9 mouse cellular contexts compared by ENCODE assay signal in genomic region chr10:62327572-62328317, GRCm38 (mm10). TPM values are rescaled to one million over a fixed set of nuclear protein-coding genes. Genes with fewer than 3 reads are reported as not detected.
DNase-seq lines count a peak whose midpoint lies in the region; ATAC-seq and TF ChIP-seq lines count a peak whose summit lies in the region.
"Had no signal": no experiment of that assay in that cellular context is flagged by ENCODE, and none has a peak within 500 bp of the region (broad histone marks: within the 10 kb centered on the region; RNA-seq: fewer than 3 reads in every experiment).

No protein-coding gene starts in this region.

- no peak overlapping the region for H3K4me3 ChIP-seq in layer of hippocampus, adult 2 months
- H3K4me3 ChIP-seq in liver, embryonic 14.5 days (ENCODE audit: insufficient read depth in 1 of 2, low read depth in 2 of 2, low read length in 2 of 2) = peak overlapping the region; percentile 50 to 80
- H3K4me3 ChIP-seq: midbrain, embryonic 12.5 days had no signal

- H3K27ac ChIP-seq in layer of hippocampus, adult 2 months = peak overlapping the region; percentile 40; the same call in 1 of the 2 replicates
- peak overlapping the region; percentile 97 for H3K27ac ChIP-seq in liver, embryonic 14.5 days
- H3K27ac ChIP-seq: midbrain, embryonic 12.5 days had no signal

- peaks cover 53 to 81% of the 10 kb centered on the region in 2 experiments for H3K4me1 ChIP-seq in liver, embryonic 14.5 days (replicated peaks; ENCODE audit: control insufficient read depth in 2 of 2, insufficient read depth in 2 of 2, low read length in 1 of 2)

- H3K27me3 ChIP-seq in liver, embryonic 14.5 days (ENCODE audit: control insufficient read depth, insufficient read depth, low read length) = no peaks in the 10 kb centered on the region

- TF ChIP-seq EP300 in liver, embryonic 14.5 days (IDR thresholded peaks at IDR 0.05; ENCODE audit: low read depth) = peak; percentile 83

- peak; percentile 82 for ATAC-seq in common myeloid progenitor, adult 5-6 weeks (replicated peaks; ENCODE audit: low read depth, poor library complexity, severe bottlenecking)
- peak; percentile 92 for ATAC-seq in liver, embryonic 14.5 days (ENCODE audit: insufficient read depth)

- WGBS in liver, embryonic 14.5 days (ENCODE audit: insufficient replicate concordance) = 19% methylated on average over 23 of the region's 23 CpGs

- H3K4me2 ChIP-seq in liver, embryonic 14.5 days (ENCODE audit: low read depth) = peak overlapping the region; percentile 71
- H3K4me2 ChIP-seq: midbrain, embryonic 12.5 days had no signal

- DNase-seq in layer of hippocampus, adult 2 months (ENCODE audit: low spot score in 2 of 2) = no peak
- DNase-seq in layer of hippocampus, adult 11-12 months (ENCODE audit: low spot score) = no peak
- peak; percentile 88 to 96 (median 91) for DNase-seq in liver, embryonic 14.5 days (ENCODE audit: low read depth in 3 of 3, low spot score in 3 of 3)
- peak; percentile 76 for DNase-seq in spleen, adult 12 weeks (ENCODE audit: low spot score)
- DNase-seq in right cerebral cortex, adult 18-20 months = no peak
- DNase-seq in adrenal gland, postnatal 36 days = no peak
- no peak for DNase-seq in kidney, postnatal 4 days

- H3K36me3 ChIP-seq in liver, embryonic 14.5 days (replicated peaks; ENCODE audit: control insufficient read depth, insufficient read depth, low read depth) = no peaks in the 10 kb centered on the region; the same call in 1 of the 2 replicates
- H3K36me3 ChIP-seq: midbrain, embryonic 12.5 days had no signal

- H3K9ac ChIP-seq in liver, embryonic 14.5 days (replicated peaks) = peak overlapping the region; percentile 73
- H3K9ac ChIP-seq: midbrain, embryonic 12.5 days had no signal

- H3K9me3 ChIP-seq in liver, embryonic 14.5 days (ENCODE audit: control insufficient read depth, low read length) = no peaks in the 10 kb centered on the region
- H3K9me3 ChIP-seq: midbrain, embryonic 12.5 days had no signal

- no peak for TF ChIP-seq CTCF in layer of hippocampus, adult 2 months (conservative IDR thresholded peaks at IDR 0.05)
- TF ChIP-seq CTCF in liver, embryonic 14.5 days (IDR thresholded peaks at IDR 0.05; ENCODE audit: low read depth) = peak; percentile 50

RNA-seq across cellular contexts. Expression of gene Hk1, which starts 52.0 kb away (rescaled TPM):
- 100 to 1,000 TPM; 292 to 307 TPM for total RNA-seq in layer of hippocampus, adult 2 months (2021)
- 156 and 195 TPM in 2 replicates for total RNA-seq in common myeloid progenitor, adult 5-6 weeks (2017)
- polyA plus RNA-seq in liver, embryonic 14.5 days (2012; rRNA removed) = 40.8 and 56.1 TPM in 2 replicates
- 54.2 and 58.7 TPM in 2 replicates for polyA plus RNA-seq in liver, embryonic 14.5 days (2014; fragmentation: Nextera tagmentation; extraction: Ambion mirVana)
- 10 to 100 TPM; 25.3 to 25.9 TPM for total RNA-seq in adrenal gland, postnatal 36 days (2021)

Comparison
In these comparisons a context has a peak if more than half of its experiments do, and no peak if none do; other contexts are left out.
1. DNase-seq: peak in liver, embryonic 14.5 days (3 of 3) and spleen, adult 12 weeks (single experiment); none in layer of hippocampus, adult 2 months (0 of 2), layer of hippocampus, adult 11-12 months (single experiment), right cerebral cortex, adult 18-20 months (single experiment), adrenal gland, postnatal 36 days (0 of 2) and kidney, postnatal 4 days (0 of 2).